8 mouse cellular contexts compared by ENCODE assay signal in genomic region chr5:115358872-115359271, GRCm38 (mm10). TPM values are rescaled to one million over a fixed set of nuclear protein-coding genes. Genes with fewer than 3 reads are reported as not detected.
DNase-seq lines count a peak whose midpoint lies in the region; ATAC-seq and TF ChIP-seq lines count a peak whose summit lies in the region.

No protein-coding gene starts in this region.

- peak overlapping the region; percentile 54 for H3K4me3 ChIP-seq in E14TG2a.4 (replicated peaks; ENCODE audit: low read length)
- H3K4me3 ChIP-seq in forebrain, embryonic 11.5 days (ENCODE audit: low read depth, low read length): no peak overlapping the region
- no peak overlapping the region for H3K4me3 ChIP-seq in heart, embryonic 15.5 days
- H3K4me3 ChIP-seq in liver, postnatal 0 days (ENCODE audit: low read depth, low read length): no peak overlapping the region

- no peak overlapping the region for H3K4me2 ChIP-seq in forebrain, embryonic 11.5 days (ENCODE audit: low read depth, low read length, severe bottlenecking)
- H3K4me2 ChIP-seq in heart, embryonic 15.5 days: no peak overlapping the region
- H3K4me2 ChIP-seq in liver, postnatal 0 days (ENCODE audit: low read depth, low read length): no peak overlapping the region

- no peaks in the 10 kb centered on the region for H3K9me3 ChIP-seq in E14TG2a.4 (ENCODE audit: low read length)
- H3K9me3 ChIP-seq in forebrain, embryonic 11.5 days (ENCODE audit: control insufficient read depth, low read length): no peaks in the 10 kb centered on the region
- H3K9me3 ChIP-seq in heart, embryonic 15.5 days (replicated peaks): no peaks in the 10 kb centered on the region
- H3K9me3 ChIP-seq in liver, postnatal 0 days (ENCODE audit: low read length): no peaks in the 10 kb centered on the region

- H3K36me3 ChIP-seq in E14TG2a.4 (ENCODE audit: insufficient read depth, low read length): no peaks in the 10 kb centered on the region
- H3K36me3 ChIP-seq in forebrain, embryonic 11.5 days (ENCODE audit: control insufficient read depth, insufficient read depth, low read length): no peaks in the 10 kb centered on the region
- no peaks in the 10 kb centered on the region for H3K36me3 ChIP-seq in heart, embryonic 15.5 days
- H3K36me3 ChIP-seq in liver, postnatal 0 days (replicated peaks; ENCODE audit: insufficient read depth, low read length): no peaks in the 10 kb centered on the region

- no peak for TF ChIP-seq EP300 in liver, postnatal 0 days (IDR thresholded peaks at IDR 0.05; ENCODE audit: low read depth)

- WGBS in forebrain, embryonic 11.5 days: 2% methylated on average over 12 of the region's 12 CpGs
- 6% methylated on average over 12 of the region's 12 CpGs for WGBS in heart, embryonic 15.5 days
- 3% methylated on average over 12 of the region's 12 CpGs for WGBS in liver, postnatal 0 days (ENCODE audit: insufficient replicate concordance)

- H3K27me3 ChIP-seq in E14TG2a.4 (ENCODE audit: insufficient read depth, low read length): no peaks in the 10 kb centered on the region
- H3K27me3 ChIP-seq in forebrain, embryonic 11.5 days (ENCODE audit: control insufficient read depth, insufficient read depth, low read length): no peaks in the 10 kb centered on the region
- peaks cover 6% of the 10 kb centered on the region; the same call in 1 of the 2 replicates for H3K27me3 ChIP-seq in heart, embryonic 15.5 days
- peaks cover 8% of the 10 kb centered on the region; the same call in 1 of the 2 replicates for H3K27me3 ChIP-seq in liver, postnatal 0 days (ENCODE audit: insufficient read depth, low read length)

- peaks cover 74% of the 10 kb centered on the region for H3K4me1 ChIP-seq in E14TG2a.4 (replicated peaks; ENCODE audit: low read depth, low read length)
- H3K4me1 ChIP-seq in forebrain, embryonic 11.5 days (replicated peaks; ENCODE audit: control insufficient read depth, insufficient read depth, low read length): peaks cover 5% of the 10 kb centered on the region; the same call in 1 of the 2 replicates
- 0 out of 2 replicates have a peak, but pooled peaks cover 3% of the 10 kb centered on the region for H3K4me1 ChIP-seq in heart, embryonic 15.5 days (replicated peaks)
- no peaks in the 10 kb centered on the region for H3K4me1 ChIP-seq in liver, postnatal 0 days (ENCODE audit: insufficient read depth)

- no peak overlapping the region for H3K9ac ChIP-seq in forebrain, embryonic 11.5 days (ENCODE audit: low read length)
- H3K9ac ChIP-seq in heart, embryonic 15.5 days: no peak overlapping the region
- no peak overlapping the region for H3K9ac ChIP-seq in liver, postnatal 0 days (replicated peaks)

- TF ChIP-seq CTCF in E14TG2a.4 (conservative IDR thresholded peaks at IDR 0.05; ENCODE audit: low read length): peak; percentile 99
- TF ChIP-seq CTCF in brain, embryonic 14.5 days (IDR thresholded peaks at IDR 0.05; ENCODE audit: borderline replicate concordance, extremely low read depth, insufficient read depth, insufficient read length): peak; percentile 96
- TF ChIP-seq CTCF in liver, postnatal 0 days (IDR thresholded peaks at IDR 0.05; ENCODE audit: low read depth): peak; percentile 95

- no peak for TF ChIP-seq POLR2A in brain, embryonic 14.5 days (IDR thresholded peaks at IDR 0.05; ENCODE audit: borderline replicate concordance, extremely low read depth, insufficient read depth, insufficient read length, poor library complexity, severe bottlenecking)

- DNase-seq in brain, embryonic 14.5 days (ENCODE audit: low read depth): peak; percentile 84
- DNase-seq in forebrain, embryonic 11.5 days (ENCODE audit: low spot score): peak; percentile 96
- DNase-seq in kidney, postnatal 36 days: peak; percentile 81 to 93
- DNase-seq in liver, postnatal 0 days: peak; percentile 89
- peak; percentile 90 for DNase-seq in ovary, postnatal 10 days (ENCODE audit: low spot score)
- DNase-seq in thymus, postnatal 0 days (ENCODE audit: low spot score): peak; percentile 73

- peak overlapping the region; percentile 50; the same call in 1 of the 2 replicates for H3K27ac ChIP-seq in forebrain, embryonic 11.5 days (ENCODE audit: low read depth, low read length)
- no peak overlapping the region for H3K27ac ChIP-seq in heart, embryonic 15.5 days
- no peak overlapping the region for H3K27ac ChIP-seq in liver, postnatal 0 days (ENCODE audit: low read depth)

- ATAC-seq in forebrain, embryonic 11.5 days (replicated peaks; ENCODE audit: low FRiP score): peak; percentile 83
- peak; percentile 77 for ATAC-seq in heart, embryonic 15.5 days (replicated peaks; ENCODE audit: insufficient number of reproducible peaks, insufficient read depth, low FRiP score, low read depth)
- peak; percentile 50; the same call in 1 of the 2 replicates for ATAC-seq in liver, postnatal 0 days

RNA-seq across cellular contexts. Expression of gene Cox6a1, which starts 10.1 kb away (rescaled TPM):
- 1,091 and 1,648 TPM in 2 replicates for polyA plus RNA-seq in brain, embryonic 14.5 days (2012; rRNA removed)
- 674 and 731 TPM in 2 replicates for polyA plus RNA-seq in forebrain, embryonic 11.5 days (2014; fragmentation: Nextera tagmentation; extraction: Ambion mirVana)
- polyA plus RNA-seq in heart, embryonic 15.5 days (2015; fragmentation: Nextera tagmentation; extraction: Ambion mirVana): 1,326 and 1,479 TPM in 2 replicates
- 936 and 952 TPM in 2 replicates for polyA plus RNA-seq in liver, postnatal 0 days (2015; fragmentation: Nextera tagmentation; extraction: Ambion mirVana)
- polyA plus RNA-seq in thymus, postnatal 0 days (2015; fragmentation: Nextera tagmentation; extraction: Ambion mirVana): 1,056 and 1,106 TPM in 2 replicates

RNA-seq across cellular contexts. Expression of gene Triap1, which starts 17.8 kb away (rescaled TPM):
- 25.6 and 30.3 TPM in 2 replicates for polyA plus RNA-seq in brain, embryonic 14.5 days (2012; rRNA removed)
- polyA plus RNA-seq in forebrain, embryonic 11.5 days (2014; fragmentation: Nextera tagmentation; extraction: Ambion mirVana): 56.4 and 59.4 TPM in 2 replicates
- 35.2 and 39.2 TPM in 2 replicates for polyA plus RNA-seq in heart, embryonic 15.5 days (2015; fragmentation: Nextera tagmentation; extraction: Ambion mirVana)
- 20.3 and 24.2 TPM in 2 replicates for polyA plus RNA-seq in liver, postnatal 0 days (2015; fragmentation: Nextera tagmentation; extraction: Ambion mirVana)
- polyA plus RNA-seq in thymus, postnatal 0 days (2015; fragmentation: Nextera tagmentation; extraction: Ambion mirVana): 64.6 and 65.2 TPM in 2 replicates

RNA-seq across cellular contexts. Expression of gene Gatc, which starts 17.9 kb away (rescaled TPM):
- 26.7 and 36.9 TPM in 2 replicates for polyA plus RNA-seq in brain, embryonic 14.5 days (2012; rRNA removed)
- 51.5 and 51.6 TPM in 2 replicates for polyA plus RNA-seq in forebrain, embryonic 11.5 days (2014; fragmentation: Nextera tagmentation; extraction: Ambion mirVana)
- 21.5 and 23.7 TPM in 2 replicates for polyA plus RNA-seq in heart, embryonic 15.5 days (2015; fragmentation: Nextera tagmentation; extraction: Ambion mirVana)
- polyA plus RNA-seq in liver, postnatal 0 days (2015; fragmentation: Nextera tagmentation; extraction: Ambion mirVana): 11.7 and 12.1 TPM in 2 replicates
- 11.6 and 12.5 TPM in 2 replicates for polyA plus RNA-seq in thymus, postnatal 0 days (2015; fragmentation: Nextera tagmentation; extraction: Ambion mirVana)

RNA-seq across cellular contexts. Expression of gene Srsf9, which starts 31.9 kb away (rescaled TPM):
- 91.9 and 105 TPM in 2 replicates for polyA plus RNA-seq in brain, embryonic 14.5 days (2012; rRNA removed)
- 373 and 388 TPM in 2 replicates for polyA plus RNA-seq in forebrain, embryonic 11.5 days (2014; fragmentation: Nextera tagmentation; extraction: Ambion mirVana)
- 99.0 and 118 TPM in 2 replicates for polyA plus RNA-seq in heart, embryonic 15.5 days (2015; fragmentation: Nextera tagmentation; extraction: Ambion mirVana)
- polyA plus RNA-seq in liver, postnatal 0 days (2015; fragmentation: Nextera tagmentation; extraction: Ambion mirVana): 86.0 and 90.6 TPM in 2 replicates
- polyA plus RNA-seq in thymus, postnatal 0 days (2015; fragmentation: Nextera tagmentation; extraction: Ambion mirVana): 236 and 257 TPM in 2 replicates

RNA-seq across cellular contexts. Expression of gene Dynll1, which starts 58.1 kb away (rescaled TPM):
- polyA plus RNA-seq in brain, embryonic 14.5 days (2012; rRNA removed): 602 and 608 TPM in 2 replicates
- polyA plus RNA-seq in forebrain, embryonic 11.5 days (2014; fragmentation: Nextera tagmentation; extraction: Ambion mirVana): 1,518 and 1,534 TPM in 2 replicates
- 1,079 and 1,146 TPM in 2 replicates for polyA plus RNA-seq in heart, embryonic 15.5 days (2015; fragmentation: Nextera tagmentation; extraction: Ambion mirVana)
- polyA plus RNA-seq in liver, postnatal 0 days (2015; fragmentation: Nextera tagmentation; extraction: Ambion mirVana): 388 and 399 TPM in 2 replicates
- 1,203 and 1,571 TPM in 2 replicates for polyA plus RNA-seq in thymus, postnatal 0 days (2015; fragmentation: Nextera tagmentation; extraction: Ambion mirVana)
